Mouse (Mus musculus) cerebellum, adult (tissue): Measurements from ENCODE around the gene Ndel1.

Source experiments
- ATAC-seq: cut with Nextera tagmentation; 2 replicates; pipeline ENCODE4 v1.9.2; 2017; ENCODE audit warnings: mild to moderate bottlenecking, moderate library complexity, mixed read lengths; ENCODE audit not compliant: insufficient number of reproducible peaks, low FRiP score, low TSS enrichment

Ndel1 gene

GRCm38 (mm10) chr11:68871748-68872147 lies at the start of gene Ndel1:
Gene Ndel1 (minus strand): TSS chr11:68871858.
- ATAC-seq = no peak

- ATAC-seq = no peak
Measured at GRCm38 (mm10) chr11:68914566-68914965, 42.9 kb upstream of the Ndel1 start.

- ATAC-seq = no peak
Measured at GRCm38 (mm10) chr11:68911531-68912177, 40.0 kb upstream of the Ndel1 start.

- no peak for ATAC-seq
Measured at GRCm38 (mm10) chr11:68908846-68909503, 37.3 kb upstream of the Ndel1 start.

GRCm38 (mm10) chr11:68907251-68907650 lies 35.6 kb upstream of the Ndel1 start:
- no peak for ATAC-seq

GRCm38 (mm10) chr11:68906461-68906790 lies 34.8 kb upstream of the Ndel1 start:
- no peak for ATAC-seq

- ATAC-seq = no peak
Measured at GRCm38 (mm10) chr11:68905665-68906460, 34.2 kb upstream of the Ndel1 start.

GRCm38 (mm10) chr11:68905138-68905531 lies 33.5 kb upstream of the Ndel1 start:
- ATAC-seq = no peak

- no peak for ATAC-seq
Measured at GRCm38 (mm10) chr11:68904375-68905137, 32.9 kb upstream of the Ndel1 start.

- ATAC-seq = no peak
Measured at GRCm38 (mm10) chr11:68903775-68904174, 32.1 kb upstream of the Ndel1 start.

GRCm38 (mm10) chr11:68902823-68903222 lies 31.2 kb upstream of the Ndel1 start:
- ATAC-seq = no peak

- no peak for ATAC-seq
Measured at GRCm38 (mm10) chr11:68902367-68902766, 30.7 kb upstream of the Ndel1 start.

- no peak for ATAC-seq
Measured at GRCm38 (mm10) chr11:68902047-68902364, 30.3 kb upstream of the Ndel1 start.

- ATAC-seq = peak; percentile 90; the same call in 1 of the 2 replicates
Measured at GRCm38 (mm10) chr11:68901351-68902046, 29.8 kb upstream of the Ndel1 start, which contains the start of gene Rpl26. Gene Rpl26 (plus strand): TSS chr11:68901583.

- no peak for ATAC-seq
Measured at GRCm38 (mm10) chr11:68900519-68901350, 29.1 kb upstream of the Ndel1 start.

GRCm38 (mm10) chr11:68899815-68900214 lies 28.2 kb upstream of the Ndel1 start:
- no peak for ATAC-seq

GRCm38 (mm10) chr11:68898790-68899189 lies 27.1 kb upstream of the Ndel1 start:
- no peak for ATAC-seq

GRCm38 (mm10) chr11:68897838-68898237 lies 26.2 kb upstream of the Ndel1 start:
- ATAC-seq = no peak

- ATAC-seq = no peak
Measured at GRCm38 (mm10) chr11:68897120-68897519, 25.5 kb upstream of the Ndel1 start.
